Mouse (Mus musculus) cerebellum, adult 2 months (tissue): Measurements from ENCODE around the gene Exog.

Source experiments
- CTCF ChIP-seq: fragments of 200-500 bp; IDR thresholded peaks from 2 replicates; pipeline ENCODE4 v1.5.1; 2011; ENCODE audit warnings: low read depth, mild to moderate bottlenecking, control low read depth, low read length, moderate library complexity, borderline replicate concordance; ENCODE audit not compliant: insufficient read depth
- POLR2A ChIP-seq: fragments of 200-500 bp; IDR thresholded peaks from 2 replicates; pipeline ENCODE4 v1.6.1; 2011; ENCODE audit warnings: low read length, control low read depth, borderline replicate concordance; ENCODE audit not compliant: insufficient read depth

GRCm38 (mm10) chr9:119498885-119499284 lies 54.1 kb downstream of the Exog start:
- TF ChIP-seq CTCF (no peak), POLR2A (no peak)
